Mouse (Mus musculus): Measurements from ENCODE around the gene Gm20517. TPM values are rescaled to one million over a fixed set of nuclear protein-coding genes. Genes with fewer than 3 reads are reported as not detected.

The Gm20517 gene
- polyA plus RNA-seq, 1 experiment from 2014 or later = 0.35 TPM

DNA sequence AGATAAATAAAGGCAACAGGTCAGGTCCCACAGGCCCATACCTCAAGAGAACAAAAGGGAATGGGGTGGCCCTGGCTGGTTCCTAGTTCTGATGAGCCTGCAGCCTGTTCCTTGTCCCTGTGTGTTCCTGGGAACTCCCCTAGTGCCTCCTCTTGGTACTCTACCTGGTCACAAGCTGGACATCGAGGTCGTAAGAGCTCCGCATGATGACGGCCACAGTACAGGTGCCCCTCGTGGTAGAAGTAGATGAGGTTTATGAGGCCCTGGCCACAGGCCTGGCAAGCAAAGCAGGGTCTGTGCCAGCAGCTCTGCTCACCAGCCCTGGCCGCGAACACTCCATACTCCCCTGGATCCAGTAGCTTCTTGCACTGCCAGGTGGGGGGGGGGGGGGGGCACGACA, 78.5 kb downstream of the Gm20517 start:
- Histone ChIP-seq H3K4me3 (no peak overlapping the region), H3K9me3 (no peaks in the 10 kb centered on the region), H3K4me1 (peaks cover 24% of the 10 kb centered on the region), H3K27ac (no peak overlapping the region), H3K36me3 (peaks cover 8% of the 10 kb centered on the region), H3K27me3 (no peaks in the 10 kb centered on the region; the same call in 1 of the 2 replicates), H3K4me2 (peak overlapping the region; percentile 91), H3K9ac (no peak overlapping the region)
- ATAC-seq (ENCODE audit: borderline replicate concordance, extremely low read depth, low FRiP score, low TSS enrichment) = no peak
- 66% methylated on average over 7 of the region's 8 CpGs for WGBS

DNA sequence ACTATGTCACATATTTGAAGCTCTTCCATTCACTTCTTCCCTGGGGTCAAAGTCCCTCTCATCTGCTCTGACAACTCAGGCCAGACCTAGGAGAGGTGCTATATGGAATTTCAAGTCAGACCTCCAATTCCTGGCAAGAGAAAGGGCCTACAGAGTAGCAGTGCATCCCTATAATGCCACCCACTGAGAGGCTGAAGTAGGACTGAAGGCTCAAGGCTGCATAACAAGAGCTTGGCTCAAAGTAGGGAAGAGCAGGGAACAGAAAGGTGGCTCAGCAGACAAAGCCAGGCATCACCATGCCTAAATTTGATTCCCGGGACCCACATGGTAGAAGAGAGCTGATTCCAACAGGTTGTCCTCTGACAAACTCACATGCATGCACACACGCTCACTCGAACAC, 80.3 kb downstream of the Gm20517 start:
- Histone ChIP-seq H3K36me3 (no peaks in the 10 kb centered on the region), H3K9me3 (no peaks in the 10 kb centered on the region), H3K27me3 (no peaks in the 10 kb centered on the region; the same call in 1 of the 2 replicates), H3K9ac (no peak overlapping the region), H3K4me1 (peaks cover 28% of the 10 kb centered on the region), H3K4me3 (no peak overlapping the region), H3K4me2 (no peak overlapping the region), H3K27ac (no peak overlapping the region)
- WGBS = 91% methylated on average over 3 of the region's 3 CpGs
- ATAC-seq (ENCODE audit: borderline replicate concordance, extremely low read depth, low FRiP score, low TSS enrichment) = no peak

DNA sequence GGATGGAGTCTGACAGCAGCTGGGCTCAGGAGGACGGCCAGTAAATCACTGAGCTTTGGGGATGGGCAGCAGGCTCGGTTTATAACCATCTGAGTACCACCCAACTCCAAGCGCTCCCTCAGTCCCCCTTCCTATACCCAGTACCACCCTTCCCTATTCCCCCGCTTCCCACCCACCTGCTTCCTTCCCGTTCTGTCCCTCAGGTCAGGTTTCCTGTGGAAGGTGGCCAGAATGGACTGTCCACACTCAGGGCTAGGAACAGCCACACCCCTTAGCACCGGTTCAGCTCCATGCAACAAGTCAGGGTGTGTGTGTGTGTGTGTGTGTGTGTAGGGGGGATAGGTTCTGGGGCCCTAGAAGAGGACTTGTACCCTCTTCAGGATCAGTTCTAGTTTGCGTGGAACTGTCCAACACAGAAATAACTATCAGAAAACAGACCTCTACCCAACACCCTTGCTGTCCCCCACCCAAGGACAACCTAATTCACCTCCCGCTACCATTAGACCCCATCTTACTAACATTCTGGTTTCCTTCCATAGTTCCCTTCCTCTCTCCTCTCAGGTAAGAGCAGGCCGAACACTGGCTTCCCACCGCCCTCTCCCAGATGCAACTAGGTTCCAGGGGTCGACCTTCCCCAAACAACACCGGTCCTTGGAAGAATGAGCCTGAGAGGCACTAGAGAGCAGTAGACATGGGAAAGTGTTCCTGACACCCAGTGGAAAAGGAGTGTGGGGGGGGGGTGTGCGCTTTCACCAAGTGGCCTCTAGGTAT, 82.5 kb downstream of the Gm20517 start:
- H3K4me1 ChIP-seq = peaks cover 22% of the 10 kb centered on the region
- H3K36me3 ChIP-seq = no peaks in the 10 kb centered on the region
- H3K27ac ChIP-seq = peak overlapping the region; percentile 67; the same call in 1 of the 2 replicates
- peak overlapping the region; percentile 87 for H3K4me3 ChIP-seq
- WGBS = 35% methylated on average over 13 of the region's 13 CpGs
- H3K9me3 ChIP-seq = no peaks in the 10 kb centered on the region
- H3K4me2 ChIP-seq = peak overlapping the region; percentile 94
- no peak for ATAC-seq (ENCODE audit: borderline replicate concordance, extremely low read depth, low FRiP score, low TSS enrichment)
- H3K9ac ChIP-seq = peak overlapping the region; percentile 79
- H3K27me3 ChIP-seq = no peaks in the 10 kb centered on the region; the same call in 1 of the 2 replicates

DNA sequence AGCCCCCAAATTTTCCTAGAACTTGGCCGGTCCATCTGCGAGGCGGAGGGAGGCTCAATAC, 82.9 kb downstream of the Gm20517 start, which contains the start of gene Gm21981:
Gene Gm21981 (minus strand): TSS at position 14 of the 61 bp plus-strand sequence.
- Histone ChIP-seq H3K36me3 (no peaks in the 10 kb centered on the region), H3K4me2 (peak within 1 kb of the TSS; percentile 94)

DNA sequence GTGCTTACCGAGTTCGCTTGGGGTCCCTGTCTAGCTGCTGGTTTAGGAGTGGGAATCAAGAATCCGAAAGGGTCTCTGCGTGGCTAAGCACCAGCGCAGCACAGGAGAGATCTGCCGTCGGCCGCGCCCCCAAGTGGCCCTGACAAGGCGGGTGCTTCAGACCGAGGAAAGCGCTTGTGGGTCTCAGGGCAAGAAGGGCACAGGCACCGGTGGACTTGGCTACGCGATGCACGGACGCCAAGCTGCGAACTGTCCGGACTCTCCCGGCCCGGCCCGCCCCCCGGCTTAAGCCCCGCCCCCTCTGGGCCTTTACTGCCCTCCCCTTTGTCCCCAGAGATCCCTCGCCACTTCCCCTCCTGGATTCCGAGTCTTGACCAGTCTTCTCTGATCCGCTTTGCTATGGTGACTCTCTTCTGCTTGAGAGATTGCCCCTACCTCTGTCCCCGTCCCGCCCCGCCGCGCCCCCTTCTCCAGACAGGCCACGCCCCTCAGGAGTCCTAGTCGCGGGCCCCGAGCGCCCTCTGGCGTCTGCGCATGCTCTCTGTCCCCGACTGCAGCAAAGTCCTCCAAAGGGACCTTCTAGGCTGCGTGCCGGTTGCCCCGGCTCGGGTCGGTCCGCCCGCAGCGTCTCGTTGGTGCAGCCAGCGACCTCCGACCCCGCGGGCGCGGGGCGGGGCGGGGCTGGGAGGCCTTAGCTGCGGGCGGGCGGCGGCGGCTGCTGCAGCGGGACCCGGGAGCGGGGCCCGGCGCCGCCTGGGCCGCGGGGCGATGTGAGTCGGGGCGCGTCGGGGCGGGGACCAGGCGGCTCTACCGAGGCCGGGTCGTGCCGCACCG, 83.3 kb downstream of the Gm20517 start, which contains the start of gene Prickle4:
Gene Prickle4 (minus strand): TSS at position 234 of the 834 bp plus-strand sequence.
- Histone ChIP-seq H3K9ac (peak within 1 kb of the TSS; percentile 79), H3K4me1 (peaks cover 21% of the 10 kb centered on the region), H3K4me3 (peak within 1 kb of the TSS; percentile 87), H3K9me3 (no peaks in the 10 kb centered on the region), H3K27me3 (no peaks in the 10 kb centered on the region; the same call in 1 of the 2 replicates), H3K27ac (peak within 1 kb of the TSS; percentile 67), H3K36me3 (no peaks in the 10 kb centered on the region), H3K4me2 (peak within 1 kb of the TSS; percentile 94)
- WGBS = under 1% methylated on average over 62 of the region's 82 CpGs
- ATAC-seq (ENCODE audit: borderline replicate concordance, extremely low read depth, low FRiP score, low TSS enrichment) = peak; percentile 93

More for the DNA sequence above, 82.9 kb downstream of the Gm20517 start, which contains the start of gene Gm21981:
- ATAC-seq (ENCODE audit: borderline replicate concordance, extremely low read depth, low FRiP score, low TSS enrichment) = no peak
- H3K9ac ChIP-seq = peak within 1 kb of the TSS; percentile 79
- H3K27me3 ChIP-seq = no peaks in the 10 kb centered on the region; the same call in 1 of the 2 replicates
- no peaks in the 10 kb centered on the region for H3K9me3 ChIP-seq
- H3K27ac ChIP-seq = peak within 1 kb of the TSS; percentile 67
- 0% methylated on average over 3 of the region's 3 CpGs for WGBS
- H3K4me1 ChIP-seq = peaks cover 21% of the 10 kb centered on the region
- peak within 1 kb of the TSS; percentile 87 for H3K4me3 ChIP-seq

DNA sequence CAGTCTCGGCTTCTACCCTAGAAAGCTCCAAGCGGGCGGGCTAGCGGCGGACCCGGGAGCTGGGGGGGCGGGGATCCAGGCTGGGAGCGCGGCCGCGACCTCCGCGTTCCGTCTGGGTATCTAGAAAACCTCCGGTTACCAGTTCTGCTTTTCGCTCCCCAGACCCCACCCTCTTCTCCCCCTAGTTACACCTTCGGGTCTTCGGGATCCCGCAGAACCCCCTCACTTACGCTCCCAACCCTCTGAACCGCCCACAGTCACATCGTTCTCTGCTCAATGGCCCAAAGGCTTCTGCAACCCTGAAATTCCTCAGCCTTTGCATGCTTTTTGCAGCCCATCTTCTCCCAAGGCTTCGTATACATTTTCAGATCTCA, 83.9 kb downstream of the Gm20517 start:
- H3K9ac ChIP-seq = peak overlapping the region; percentile 79
- H3K4me2 ChIP-seq = peak overlapping the region; percentile 94
- 0 out of 2 replicates have a peak, but pooled peaks have one; percentile 1 for ATAC-seq (ENCODE audit: borderline replicate concordance, extremely low read depth, low FRiP score, low TSS enrichment)
- no peaks in the 10 kb centered on the region; the same call in 1 of the 2 replicates for H3K27me3 ChIP-seq
- under 1% methylated on average over 22 of the region's 23 CpGs for WGBS
- H3K36me3 ChIP-seq = no peaks in the 10 kb centered on the region; the same call in 1 of the 2 replicates
- H3K4me1 ChIP-seq = peaks cover 24% of the 10 kb centered on the region
- peak overlapping the region; percentile 87 for H3K4me3 ChIP-seq
- no peaks in the 10 kb centered on the region for H3K9me3 ChIP-seq
- H3K27ac ChIP-seq = peak overlapping the region; percentile 67

DNA sequence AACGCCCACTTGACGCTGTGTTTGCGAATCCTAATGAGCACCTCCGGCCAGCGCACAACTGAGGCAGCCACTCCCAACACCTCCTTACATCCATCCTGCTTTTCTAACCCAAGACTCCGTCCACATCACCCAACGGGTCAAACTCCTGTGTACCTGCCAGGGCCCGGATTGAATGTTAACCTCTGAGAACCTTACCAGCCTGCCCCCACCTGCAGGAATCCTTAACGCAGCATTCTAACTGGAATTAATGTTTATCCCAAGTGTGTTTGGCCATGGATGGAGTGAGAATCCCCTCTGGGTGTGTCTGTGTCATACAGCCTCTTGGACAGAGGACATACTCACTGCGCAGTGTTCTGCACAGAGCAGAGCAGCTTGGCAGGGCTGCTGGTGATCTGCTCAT, 86.8 kb downstream of the Gm20517 start:
- Histone ChIP-seq H3K4me2 (no peak overlapping the region), H3K27ac (no peak overlapping the region), H3K9me3 (no peaks in the 10 kb centered on the region), H3K4me3 (no peak overlapping the region), H3K27me3 (no peaks in the 10 kb centered on the region), H3K9ac (no peak overlapping the region), H3K36me3 (peaks cover 2% of the 10 kb centered on the region; the same call in 1 of the 2 replicates), H3K4me1 (peaks cover 35% of the 10 kb centered on the region)
- WGBS = 84% methylated on average over 10 of the region's 10 CpGs
- ATAC-seq (ENCODE audit: borderline replicate concordance, extremely low read depth, low FRiP score, low TSS enrichment) = no peak

DNA sequence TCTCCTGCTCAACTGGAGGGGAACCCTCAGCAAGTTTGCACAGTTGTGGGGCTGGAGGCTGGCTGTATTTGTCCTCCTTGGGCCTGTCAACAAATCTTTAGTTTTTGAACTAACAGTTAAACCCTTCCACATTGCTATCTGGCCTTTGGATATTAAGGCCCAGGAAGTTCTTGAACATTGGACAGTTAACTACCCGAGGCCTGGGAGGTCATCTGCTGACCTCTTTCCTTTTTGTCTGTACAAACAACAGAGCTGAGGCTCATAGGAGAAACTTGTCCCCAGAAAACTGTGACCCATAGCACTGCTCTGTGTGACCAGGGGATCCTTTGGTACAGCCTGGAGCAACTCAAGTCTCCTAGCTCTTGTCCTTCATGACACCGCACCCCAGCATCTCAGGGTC, 87.7 kb downstream of the Gm20517 start:
- Histone ChIP-seq H3K4me3 (no peak overlapping the region), H3K27me3 (no peaks in the 10 kb centered on the region), H3K9ac (no peak overlapping the region), H3K36me3 (peaks cover 5% of the 10 kb centered on the region; the same call in 1 of the 2 replicates), H3K4me2 (no peak overlapping the region), H3K4me1 (peaks cover 32% of the 10 kb centered on the region), H3K9me3 (no peaks in the 10 kb centered on the region), H3K27ac (no peak overlapping the region)
- no peak for ATAC-seq (ENCODE audit: borderline replicate concordance, extremely low read depth, low FRiP score, low TSS enrichment)
- 72% methylated on average over 2 of the region's 2 CpGs for WGBS

DNA sequence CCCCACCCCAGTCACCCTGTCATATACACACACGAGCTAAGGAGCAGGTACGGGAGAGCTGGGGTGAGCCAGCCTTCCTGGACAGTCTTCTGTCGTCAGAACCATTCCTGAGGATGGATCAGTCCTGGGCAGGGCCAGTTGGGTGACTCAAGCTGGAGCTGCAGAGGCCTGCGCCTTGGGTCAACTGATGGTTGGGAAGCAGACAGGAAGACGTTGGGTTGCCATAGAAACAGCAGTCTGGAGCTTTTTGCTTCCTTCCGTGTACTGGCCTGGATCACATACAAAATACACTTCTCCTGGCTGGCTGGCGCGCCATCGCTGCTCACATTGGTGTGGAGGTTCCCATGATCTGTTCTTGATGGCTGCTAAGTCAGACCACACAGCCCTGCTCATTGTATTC, 90.4 kb downstream of the Gm20517 start:
- 66% methylated on average over 9 of the region's 9 CpGs for WGBS
- Histone ChIP-seq H3K4me2 (no peak overlapping the region; the same call in 1 of the 2 replicates), H3K27me3 (no peaks in the 10 kb centered on the region)

DNA sequence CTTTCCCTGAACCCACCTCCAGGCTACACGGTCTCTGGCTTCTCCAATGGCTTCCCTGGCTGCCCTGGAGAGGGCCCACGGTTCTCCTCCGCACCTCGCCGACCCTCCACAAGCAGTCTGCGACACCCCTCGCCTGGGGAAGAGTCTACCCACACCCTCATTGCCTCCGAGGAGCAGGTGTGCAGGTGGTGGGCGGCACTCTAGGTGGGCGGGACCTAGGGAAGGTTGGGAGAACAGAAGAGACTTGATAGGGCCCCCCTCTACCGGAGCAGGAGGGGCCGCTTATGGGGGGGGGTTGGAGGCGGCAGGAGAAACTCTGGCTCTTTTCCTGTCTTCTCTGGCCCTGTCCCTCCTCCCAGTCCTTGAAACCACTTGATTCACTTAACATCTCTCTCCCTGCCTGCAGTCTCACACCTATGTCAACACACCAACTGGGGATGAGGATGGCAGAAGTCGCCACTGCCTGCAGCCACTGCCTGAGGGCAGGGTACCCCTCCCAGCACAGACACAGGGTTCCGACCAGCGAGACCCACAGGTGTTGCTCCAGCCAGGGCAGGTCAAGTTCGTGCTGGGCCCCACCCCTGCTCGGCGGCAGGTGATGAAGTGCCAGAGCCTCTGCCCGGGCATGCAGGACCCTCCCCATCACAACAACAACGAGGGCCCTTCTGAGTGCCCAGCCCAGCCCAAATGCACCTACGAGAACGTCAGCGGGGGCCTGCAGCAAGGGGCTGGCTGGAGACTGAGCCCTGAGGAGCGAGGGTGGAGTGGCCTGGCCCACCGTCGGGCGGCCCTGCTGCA, 91.4 kb downstream of the Gm20517 start:
- Histone ChIP-seq H3K4me3 (0 out of 2 replicates have a peak overlapping the region, but pooled peaks have one; percentile 5), H3K27me3 (no peaks in the 10 kb centered on the region), H3K27ac (peak overlapping the region; percentile 87), H3K4me1 (peaks cover 33% of the 10 kb centered on the region), H3K9me3 (no peaks in the 10 kb centered on the region), H3K36me3 (peaks cover 5% of the 10 kb centered on the region; the same call in 1 of the 2 replicates), H3K9ac (no peak overlapping the region), H3K4me2 (peak overlapping the region; percentile 44)
- ATAC-seq (ENCODE audit: borderline replicate concordance, extremely low read depth, low FRiP score, low TSS enrichment) = peak; percentile 68
- 37% methylated on average over 26 of the region's 28 CpGs for WGBS

More for the DNA sequence above, 90.4 kb downstream of the Gm20517 start:
- peaks cover 32% of the 10 kb centered on the region for H3K4me1 ChIP-seq
- ATAC-seq (ENCODE audit: borderline replicate concordance, extremely low read depth, low FRiP score, low TSS enrichment) = no peak
- no peak overlapping the region for H3K4me3 ChIP-seq
- peak overlapping the region; percentile 87 for H3K27ac ChIP-seq
- peaks cover 5% of the 10 kb centered on the region; the same call in 1 of the 2 replicates for H3K36me3 ChIP-seq
- no peak overlapping the region for H3K9ac ChIP-seq
- H3K9me3 ChIP-seq = no peaks in the 10 kb centered on the region

DNA sequence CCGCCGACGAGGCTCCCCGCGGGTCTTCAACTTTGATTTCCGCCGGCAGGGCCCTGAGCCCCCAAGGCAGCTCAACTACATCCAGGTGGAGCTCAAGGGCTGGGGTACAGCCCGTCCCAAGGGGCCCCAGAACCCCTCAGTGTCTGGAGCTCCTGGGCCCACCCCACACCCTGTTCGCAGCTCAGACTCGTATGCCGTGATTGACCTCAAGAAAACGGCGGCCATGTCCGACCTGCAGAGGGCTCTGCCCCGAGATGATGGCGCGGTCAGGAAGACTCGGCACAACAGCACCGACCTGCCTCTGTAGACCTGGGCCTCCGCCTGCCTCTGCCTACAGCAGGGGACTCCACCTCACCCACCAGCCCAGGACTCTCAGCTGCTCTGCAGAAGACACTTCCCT, 92.2 kb downstream of the Gm20517 start:
- Histone ChIP-seq H3K4me3 (0 out of 2 replicates have a peak overlapping the region, but pooled peaks have one; percentile 5), H3K9ac (no peak overlapping the region), H3K36me3 (peaks cover 5% of the 10 kb centered on the region; the same call in 1 of the 2 replicates), H3K9me3 (no peaks in the 10 kb centered on the region), H3K4me1 (peaks cover 33% of the 10 kb centered on the region), H3K27ac (peak overlapping the region; percentile 87), H3K27me3 (no peaks in the 10 kb centered on the region), H3K4me2 (peak overlapping the region; percentile 44)
- WGBS = 31% methylated on average over 20 of the region's 20 CpGs
- no peak for ATAC-seq (ENCODE audit: borderline replicate concordance, extremely low read depth, low FRiP score, low TSS enrichment)

Data from lung, embryonic 15.5 days (tissue).